Mouse (Mus musculus): ENCODE results near the gene Myl10. TPM values are rescaled to one million over a fixed set of nuclear protein-coding genes. Genes with fewer than 3 reads are reported as not detected.
A peak's percentile ranks its signal among the peaks of the same experiment; 100 is the strongest.
"Not testable (repeated sequence)": the region's sequence is repeated elsewhere in the genome, so short reads cannot be mapped to it uniquely, and the experiment has no call there.

Myl10 gene
- total and polyA plus RNA-seq, 2 experiments from 2014 or later: not detected

GRCm38 (mm10) chr5:136714879-136715278, 21.9 kb downstream of the Myl10 start:
- Histone ChIP-seq H3K4me1 (ENCODE audit: insufficient read depth) (peaks cover 6% of the 10 kb centered on the region; the same call in 1 of the 2 replicates), H3K4me2 (ENCODE audit: low read depth) (peak overlapping the region; percentile 39), H3K9me3 (ENCODE audit: low read length) (no peaks in the 10 kb centered on the region), H3K4me3 (ENCODE audit: low read depth, low read length) (peak overlapping the region; percentile 11; the same call in 1 of the 2 replicates), H3K27ac (ENCODE audit: low read depth, low read length) (no peak overlapping the region), H3K27me3 (ENCODE audit: insufficient read depth, low read length) (no peaks in the 10 kb centered on the region), H3K9ac (0 out of 2 replicates have a peak overlapping the region, but pooled peaks have one; percentile 47), H3K36me3 (ENCODE audit: insufficient read depth) (no peaks in the 10 kb centered on the region)
- peak; percentile 76 for TF ChIP-seq CTCF (IDR thresholded peaks at IDR 0.05; ENCODE audit: low read depth)
- 23% methylated on average over 11 of the region's 11 CpGs for WGBS
- DNase-seq: peak; percentile 74
- ATAC-seq: 0 out of 2 replicates have a peak, but pooled peaks have one; percentile 27

DNA sequence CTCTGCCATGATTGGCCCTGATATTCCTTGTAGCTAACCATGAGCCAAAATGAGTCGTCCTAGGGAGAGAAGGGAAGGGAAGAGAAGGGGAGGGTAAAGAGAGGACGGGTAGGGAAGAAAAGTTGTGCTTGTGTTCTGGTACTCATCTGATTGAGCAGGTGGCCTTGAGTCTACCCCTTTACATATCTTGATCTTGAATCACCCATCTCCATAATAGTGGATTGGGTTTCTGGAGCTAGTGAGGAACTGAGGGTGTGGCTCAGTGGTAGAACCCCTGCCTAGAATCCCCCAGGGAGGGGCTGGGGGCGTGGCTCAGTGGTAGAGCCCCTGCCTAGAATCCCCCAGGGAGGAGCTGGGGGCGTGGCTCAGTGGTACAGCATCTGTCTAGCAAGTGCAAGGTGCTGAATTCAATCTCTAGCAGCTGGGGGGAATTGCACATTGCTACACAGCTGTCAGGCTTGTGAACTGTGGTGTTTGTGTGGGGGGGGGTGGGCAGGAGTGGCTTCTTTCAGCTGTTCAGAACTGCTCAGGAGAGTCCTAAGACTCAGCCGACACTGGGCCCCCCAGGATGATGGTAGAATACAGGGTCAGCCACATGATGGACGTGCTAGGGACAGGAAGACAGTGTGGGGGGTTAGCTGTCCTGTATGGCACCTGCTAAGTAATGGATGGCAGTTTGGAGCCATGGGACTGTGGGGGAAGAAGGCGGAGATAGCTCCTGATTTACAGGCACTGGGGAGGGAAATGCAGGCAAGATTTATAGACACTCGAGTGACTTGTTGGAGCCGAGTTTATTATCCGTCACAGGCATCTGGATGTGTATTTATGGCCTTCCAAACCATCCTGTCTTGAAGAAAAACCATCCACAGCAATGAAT, 24.0 kb downstream of the Myl10 start:
- Histone ChIP-seq H3K36me3 (ENCODE audit: insufficient read depth) (no peaks in the 10 kb centered on the region), H3K27me3 (ENCODE audit: insufficient read depth, low read length) (no peaks in the 10 kb centered on the region), H3K27ac (ENCODE audit: low read depth, low read length) (no peak overlapping the region), H3K9me3 (ENCODE audit: low read length) (no peaks in the 10 kb centered on the region), H3K4me2 (ENCODE audit: low read depth) (no peak overlapping the region), H3K9ac (no peak overlapping the region), H3K4me3 (ENCODE audit: low read depth, low read length) (no peak overlapping the region), H3K4me1 (ENCODE audit: insufficient read depth) (peaks cover 6% of the 10 kb centered on the region; the same call in 1 of the 2 replicates)
- DNase-seq: no peak
- WGBS: 73% methylated on average over 10 of the region's 10 CpGs
- TF ChIP-seq CTCF (IDR thresholded peaks at IDR 0.05; ENCODE audit: low read depth): no peak
- ATAC-seq: no peak

DNA sequence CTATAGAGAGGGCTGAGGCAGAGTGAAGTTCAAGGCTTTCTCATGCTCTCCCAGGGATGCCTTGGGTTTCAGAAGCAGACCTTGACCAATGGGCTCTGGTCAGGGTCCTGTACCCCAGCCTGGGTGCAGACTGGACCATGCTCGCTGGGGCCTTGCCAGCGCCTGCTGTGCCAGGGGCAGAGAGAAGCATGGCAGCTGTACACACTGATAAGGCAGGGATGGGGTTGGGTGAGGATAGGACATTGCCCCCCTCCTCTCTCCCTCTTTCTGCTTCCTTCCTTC, 24.6 kb downstream of the Myl10 start:
- H3K4me2 ChIP-seq (ENCODE audit: low read depth): no peak overlapping the region
- H3K9me3 ChIP-seq (ENCODE audit: low read length): no peaks in the 10 kb centered on the region
- H3K27me3 ChIP-seq (ENCODE audit: insufficient read depth, low read length): no peaks in the 10 kb centered on the region
- ATAC-seq: no peak
- 94% methylated on average over 2 of the region's 2 CpGs for WGBS
- no peak for DNase-seq
- H3K4me1 ChIP-seq (ENCODE audit: insufficient read depth): peaks cover 6% of the 10 kb centered on the region; the same call in 1 of the 2 replicates
- H3K27ac ChIP-seq (ENCODE audit: low read depth, low read length): no peak overlapping the region
- no peak overlapping the region for H3K4me3 ChIP-seq (ENCODE audit: low read depth, low read length)
- H3K36me3 ChIP-seq (ENCODE audit: insufficient read depth): no peaks in the 10 kb centered on the region
- no peak overlapping the region for H3K9ac ChIP-seq
- no peak for TF ChIP-seq CTCF (IDR thresholded peaks at IDR 0.05; ENCODE audit: low read depth)

DNA sequence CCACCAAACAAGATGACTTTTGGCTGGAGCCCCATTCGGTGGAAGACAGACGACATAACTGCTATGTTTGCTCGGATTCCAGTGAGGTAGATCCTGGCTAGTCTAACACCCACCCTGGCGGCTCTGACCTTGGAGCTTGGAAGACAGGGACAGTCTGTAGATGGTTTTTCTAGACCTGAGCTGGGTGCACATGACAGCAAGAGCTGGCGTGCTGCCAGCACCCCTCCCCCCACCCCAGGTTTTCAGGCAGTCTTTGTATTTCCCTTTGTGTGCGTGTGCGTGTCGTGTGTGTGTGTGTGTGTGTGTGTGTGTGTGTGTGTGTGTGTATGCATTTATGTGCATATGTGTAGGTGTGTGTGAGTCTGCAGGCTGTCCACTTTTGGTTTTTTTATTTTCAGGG, 25.7 kb downstream of the Myl10 start:
- Histone ChIP-seq H3K4me1 (ENCODE audit: insufficient read depth) (peaks cover 6% of the 10 kb centered on the region; the same call in 1 of the 2 replicates), H3K4me3 (ENCODE audit: low read depth, low read length) (no peak overlapping the region), H3K36me3 (ENCODE audit: insufficient read depth) (no peaks in the 10 kb centered on the region), H3K4me2 (ENCODE audit: low read depth) (no peak overlapping the region), H3K9me3 (ENCODE audit: low read length) (no peaks in the 10 kb centered on the region), H3K27me3 (ENCODE audit: insufficient read depth, low read length) (no peaks in the 10 kb centered on the region), H3K27ac (ENCODE audit: low read depth, low read length) (no peak overlapping the region), H3K9ac (no peak overlapping the region)
- peak; percentile 33 for DNase-seq
- peak; percentile 23 for ATAC-seq
- WGBS: 57% methylated on average over 8 of the region's 8 CpGs
- no peak for TF ChIP-seq CTCF (IDR thresholded peaks at IDR 0.05; ENCODE audit: low read depth)

DNA sequence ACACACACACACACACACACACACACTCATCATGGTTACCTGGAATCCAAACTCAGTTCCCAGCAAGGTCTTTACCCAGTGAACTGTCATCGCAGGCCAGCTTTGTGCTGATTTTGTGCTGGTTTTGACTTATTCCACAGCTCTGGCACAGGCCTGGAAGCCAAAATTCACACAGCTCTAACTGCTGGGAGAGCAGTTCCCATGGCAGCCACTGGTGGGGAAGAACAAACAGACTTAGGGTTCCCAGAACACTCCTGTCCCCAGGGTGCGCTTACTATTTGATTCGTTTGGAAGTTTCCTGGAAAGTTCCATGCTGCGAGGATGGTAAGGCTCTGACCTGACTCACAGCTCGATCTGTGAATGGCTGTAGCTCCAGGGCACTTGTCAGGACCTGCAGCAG, 28.6 kb downstream of the Myl10 start:
- DNase-seq: no peak
- no peak for ATAC-seq
- 76% methylated on average over 5 of the region's 5 CpGs for WGBS

GRCm38 (mm10) chr5:136726271-136726670, 33.3 kb downstream of the Myl10 start:
- H3K27me3 ChIP-seq (ENCODE audit: insufficient read depth, low read length); ATAC-seq; H3K4me1 ChIP-seq (ENCODE audit: insufficient read depth); H3K27ac ChIP-seq (ENCODE audit: low read depth, low read length); H3K9me3 ChIP-seq (ENCODE audit: low read length); H3K36me3 ChIP-seq (ENCODE audit: insufficient read depth); H3K9ac ChIP-seq; H3K4me2 ChIP-seq (ENCODE audit: low read depth); H3K4me3 ChIP-seq (ENCODE audit: low read depth, low read length): not testable (repeated sequence)
- peak; percentile 37 for DNase-seq
- 87% methylated on average over 4 of the region's 5 CpGs for whole genome bisulfite sequencing

More for the DNA sequence above, 28.6 kb downstream of the Myl10 start:
- TF ChIP-seq CTCF (IDR thresholded peaks at IDR 0.05; ENCODE audit: low read depth): no peak
- Histone ChIP-seq H3K4me1 (ENCODE audit: insufficient read depth) (no peaks in the 10 kb centered on the region), H3K9me3 (ENCODE audit: low read length) (no peaks in the 10 kb centered on the region), H3K4me3 (ENCODE audit: low read depth, low read length) (no peak overlapping the region), H3K27ac (ENCODE audit: low read depth, low read length) (no peak overlapping the region), H3K9ac (no peak overlapping the region), H3K4me2 (ENCODE audit: low read depth) (no peak overlapping the region), H3K27me3 (ENCODE audit: insufficient read depth, low read length) (no peaks in the 10 kb centered on the region), H3K36me3 (ENCODE audit: insufficient read depth) (no peaks in the 10 kb centered on the region)

GRCm38 (mm10) chr5:136738918-136739317, 46.0 kb downstream of the Myl10 start:
- Histone ChIP-seq H3K9me3 (ENCODE audit: low read length) (no peaks in the 10 kb centered on the region), H3K27me3 (ENCODE audit: insufficient read depth, low read length) (no peaks in the 10 kb centered on the region), H3K27ac (ENCODE audit: low read depth, low read length) (no peak overlapping the region), H3K4me2 (ENCODE audit: low read depth) (no peak overlapping the region), H3K9ac (no peak overlapping the region), H3K4me1 (ENCODE audit: insufficient read depth) (no peaks in the 10 kb centered on the region), H3K36me3 (ENCODE audit: insufficient read depth) (no peaks in the 10 kb centered on the region), H3K4me3 (ENCODE audit: low read depth, low read length) (no peak overlapping the region)
- 53% methylated on average over 6 of the region's 6 CpGs for WGBS
- no peak for ATAC-seq
- no peak for DNase-seq
- TF ChIP-seq CTCF (IDR thresholded peaks at IDR 0.05; ENCODE audit: low read depth): no peak

Measured in forebrain, postnatal 0 days (tissue).